Mouse (Mus musculus): ENCODE measurements around the gene Ufm1.
A peak's percentile ranks its signal among the peaks of the same experiment; 100 is the strongest.

The Ufm1 gene

DNA sequence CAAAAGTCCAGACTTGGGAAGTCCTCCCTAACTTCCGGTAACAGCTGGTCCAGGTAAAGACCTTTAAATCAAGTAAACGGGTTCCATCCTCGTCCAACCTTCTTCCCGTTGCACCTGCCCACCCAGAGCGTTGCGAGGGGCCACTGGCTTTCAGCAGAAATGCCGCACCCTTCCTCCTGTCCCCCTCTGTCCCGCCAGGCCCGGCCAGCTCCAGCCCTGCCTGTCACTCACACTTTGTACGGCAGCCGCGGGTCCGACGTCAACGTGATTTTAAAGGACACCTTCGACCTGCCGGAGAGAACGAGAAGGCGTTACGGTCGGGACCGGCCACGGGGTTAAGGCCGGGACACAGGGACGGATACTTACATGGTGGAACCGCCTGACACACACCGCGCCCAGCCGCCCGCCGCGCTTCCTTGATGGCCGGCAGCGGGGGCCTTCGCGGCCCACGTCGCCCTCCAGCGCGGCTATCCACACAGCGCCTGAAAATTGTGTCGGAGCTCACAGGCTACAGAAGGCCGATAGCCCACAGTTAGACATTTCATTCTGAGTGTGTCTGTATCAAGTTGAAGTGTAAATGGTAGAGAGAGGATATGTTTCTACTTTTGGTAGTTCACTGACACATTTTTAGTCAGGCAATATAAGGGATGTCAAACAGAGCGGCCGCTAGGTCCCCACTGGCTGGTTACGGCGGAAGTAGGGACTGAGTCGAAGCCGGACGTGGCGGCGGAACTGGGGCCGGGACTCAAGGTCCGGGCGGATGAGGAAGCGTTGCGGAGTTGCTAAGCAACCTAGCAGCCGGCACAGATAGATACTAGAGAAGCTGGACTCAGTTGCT is at the start of gene Ufm1:
Gene Ufm1 (minus strand): TSS at position 448 of the 838 bp plus-strand sequence.
- DNase-seq = peak; percentile 92 to 96

DNA sequence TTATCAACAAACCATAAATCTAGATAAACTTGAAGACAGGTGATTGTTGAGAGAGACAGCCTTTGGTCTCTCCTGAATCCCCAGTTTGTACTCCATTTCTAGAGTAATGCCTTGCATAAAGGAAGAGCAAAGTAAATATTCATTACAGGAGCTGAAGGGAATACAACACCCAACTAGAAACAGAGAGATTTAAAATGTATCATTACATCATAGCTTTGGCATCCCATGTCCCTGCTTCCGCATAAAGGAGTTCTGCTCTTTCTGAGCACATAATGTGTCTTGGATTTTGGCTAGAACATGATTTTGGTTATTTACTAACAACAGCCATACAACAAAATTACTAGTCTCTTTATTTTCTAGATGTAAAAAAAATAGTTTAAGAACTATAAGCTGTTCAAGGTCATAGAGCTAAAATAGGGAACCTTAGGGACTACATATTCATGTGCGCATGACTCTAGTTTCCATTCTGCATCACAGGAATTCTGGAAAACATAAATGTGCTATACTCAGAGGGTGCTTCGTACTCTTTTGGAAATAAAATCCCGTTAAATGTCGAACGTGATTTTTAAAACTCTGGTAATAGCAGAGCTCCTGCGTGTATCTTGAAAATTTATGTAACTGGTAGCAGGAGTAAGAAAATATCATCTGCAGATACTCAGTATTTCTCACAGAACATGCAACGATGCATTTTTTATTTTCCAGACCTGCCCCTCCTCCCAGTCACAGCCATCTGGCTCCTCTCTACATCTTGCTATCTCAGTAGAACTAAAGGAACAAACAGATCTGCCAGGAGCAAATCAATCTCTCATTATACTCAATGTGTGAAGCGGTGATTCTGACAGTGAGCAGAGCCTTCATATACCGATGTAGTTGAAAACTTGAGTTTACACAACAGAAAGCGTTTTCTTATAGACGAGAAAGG is 27.2 kb upstream of the Ufm1 start:
- no peak for DNase-seq

DNA sequence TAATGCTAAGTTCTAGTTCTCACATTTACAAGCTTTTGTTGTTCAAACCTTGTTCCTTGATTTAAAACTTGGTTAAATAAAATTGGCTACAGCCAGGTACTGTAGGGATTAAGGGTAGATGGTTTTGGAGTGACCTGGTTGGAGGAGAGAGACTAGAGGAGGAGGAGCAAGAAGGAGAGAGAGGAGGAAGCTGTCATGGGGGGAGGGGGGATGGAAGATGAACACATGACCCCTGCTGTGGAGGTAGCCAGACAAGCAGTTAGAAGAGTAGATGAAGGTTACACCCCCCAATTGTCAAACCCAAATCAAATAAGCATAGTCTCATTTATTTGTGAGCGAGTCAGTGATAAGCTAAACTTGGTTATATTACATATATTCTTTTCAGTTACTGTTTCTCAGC is 8.0 kb upstream of the Ufm1 start:
- DNase-seq = no peak

DNA sequence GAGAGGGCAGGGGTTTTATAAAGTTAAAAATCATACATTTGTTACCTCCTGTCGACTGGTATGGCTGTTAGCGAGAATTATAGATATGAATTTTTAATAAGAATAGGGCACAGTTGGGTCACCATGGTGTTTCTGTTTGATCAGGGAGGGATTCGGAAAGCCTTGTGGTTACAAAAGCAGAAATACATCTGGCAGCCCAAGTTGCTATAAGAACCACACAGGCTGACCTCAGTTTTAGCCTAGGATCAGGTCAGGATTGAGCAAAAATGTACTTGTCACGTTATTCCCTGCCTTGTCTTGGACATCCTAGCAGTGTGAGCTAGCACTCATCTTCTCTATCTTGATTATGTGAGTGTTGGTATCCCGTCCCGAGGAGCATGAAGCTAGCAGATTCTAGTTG is 6.9 kb upstream of the Ufm1 start:
- DNase-seq = no peak

DNA sequence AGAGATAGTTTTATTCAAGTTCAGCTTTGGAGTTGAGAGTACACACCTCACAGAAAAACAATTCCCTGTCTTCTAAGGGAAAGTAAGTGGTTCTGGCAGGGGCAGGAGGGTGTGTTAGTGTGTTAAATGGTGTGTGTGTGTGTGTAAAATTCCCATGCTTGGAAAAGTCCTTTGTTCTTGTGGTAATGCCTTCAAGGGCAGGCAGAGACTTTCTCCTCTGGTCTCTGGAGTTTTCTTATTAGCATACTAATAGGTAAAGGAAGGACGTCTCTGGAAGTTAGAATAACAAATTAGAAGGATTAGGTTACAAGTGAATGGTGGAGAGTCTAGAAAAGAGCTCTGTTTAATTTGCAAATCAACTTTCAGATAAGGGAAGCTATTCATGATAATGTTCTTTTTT is 5.6 kb upstream of the Ufm1 start:
- DNase-seq = no peak

DNA sequence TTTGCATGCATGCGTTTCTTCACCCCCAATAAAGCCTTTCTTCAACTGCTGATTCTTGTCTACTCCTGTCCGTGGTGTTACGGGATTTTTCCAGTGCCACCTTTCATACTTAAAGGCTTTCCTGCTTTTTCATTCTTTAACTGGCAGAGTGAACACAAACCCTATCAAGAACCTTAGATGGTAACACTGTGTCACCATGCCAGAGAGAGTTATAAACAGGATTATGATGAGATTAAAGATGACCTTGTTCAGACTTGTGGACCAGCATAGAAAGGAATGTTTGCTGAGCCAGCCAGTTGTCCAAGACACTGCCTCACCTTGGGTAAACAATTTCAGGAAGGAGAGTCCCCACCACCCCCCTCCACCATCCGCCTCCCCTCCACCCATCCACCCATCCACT is 4.6 kb upstream of the Ufm1 start:
- no peak for DNase-seq

DNA sequence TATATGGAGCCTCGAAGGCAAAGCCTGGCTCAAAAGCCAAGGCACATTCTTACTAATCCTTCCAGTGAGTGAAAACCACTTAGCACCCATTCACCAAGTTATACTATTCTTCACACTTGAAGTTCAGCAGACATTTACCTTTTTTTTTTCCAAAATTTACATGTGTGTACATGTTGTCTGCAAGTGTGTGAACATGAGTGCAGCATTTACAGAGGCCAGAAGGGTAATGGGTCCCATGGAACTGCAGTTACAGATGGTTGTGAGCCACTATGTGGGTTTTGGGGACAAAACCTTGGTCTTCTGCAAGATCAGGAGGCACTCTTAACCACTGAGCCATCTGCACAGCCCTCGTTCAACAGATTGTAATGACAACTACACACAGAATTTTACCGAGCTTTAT is 8.8 kb downstream of the Ufm1 start:
- DNase-seq = no peak

DNA sequence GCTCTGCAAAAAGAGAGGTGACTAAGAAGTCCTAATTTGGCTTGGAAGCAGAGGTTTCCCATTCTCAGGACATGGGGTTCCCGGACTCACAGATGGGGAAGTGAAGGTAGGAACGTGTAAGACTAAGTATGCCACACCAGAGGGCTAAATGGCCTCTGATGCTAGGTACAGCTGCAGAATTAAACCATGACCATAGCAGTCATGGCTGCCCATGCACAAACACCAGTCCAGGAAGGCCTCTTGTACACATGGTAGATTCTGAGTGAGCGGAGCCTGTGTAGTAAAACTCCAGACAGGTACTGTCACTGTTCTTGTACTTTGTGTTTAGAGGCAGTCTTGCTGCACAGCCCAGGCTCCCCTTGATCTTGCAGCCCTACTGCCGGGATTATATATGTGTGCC is 9.4 kb downstream of the Ufm1 start:
- DNase-seq = no peak

DNA sequence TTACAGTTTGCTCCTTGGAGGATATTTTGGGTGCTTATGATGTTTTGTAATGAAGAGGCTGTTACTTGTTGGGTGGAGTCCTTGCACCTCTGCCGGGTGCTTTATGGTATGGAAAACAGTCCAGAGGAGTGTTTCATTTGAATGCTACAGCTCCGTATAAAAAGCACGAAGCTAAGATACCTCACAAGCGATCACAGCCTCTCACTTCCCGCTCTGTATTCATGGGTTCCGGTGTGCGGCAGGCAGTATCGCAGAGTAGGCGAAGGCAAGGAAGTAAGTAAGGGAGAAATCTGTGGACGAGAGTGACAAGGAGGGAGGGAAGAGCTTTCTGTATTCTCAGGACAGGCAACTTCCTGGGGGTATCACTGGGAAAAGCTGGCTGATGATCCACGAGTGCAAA is 15.4 kb downstream of the Ufm1 start:
- no peak for DNase-seq

DNA sequence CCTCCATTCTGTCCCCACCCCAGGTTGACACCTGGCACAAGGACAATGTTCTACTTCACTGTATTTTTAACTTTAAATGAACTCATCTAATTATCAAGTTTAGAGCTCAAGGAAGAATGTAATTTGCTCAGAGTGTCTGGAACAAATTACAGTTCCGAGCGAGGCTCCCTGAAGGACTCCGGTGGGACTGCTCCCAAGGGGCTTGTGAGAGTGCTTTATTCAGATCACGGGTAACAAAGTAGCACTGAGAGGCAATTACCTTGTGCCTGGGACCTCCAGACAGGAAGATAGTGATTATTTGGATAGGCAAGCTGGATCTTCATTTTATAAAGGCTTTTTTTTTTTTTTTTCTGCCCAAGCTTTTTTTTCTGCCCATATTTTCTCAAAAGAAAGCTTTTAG is 15.9 kb downstream of the Ufm1 start:
- no peak for DNase-seq

DNA sequence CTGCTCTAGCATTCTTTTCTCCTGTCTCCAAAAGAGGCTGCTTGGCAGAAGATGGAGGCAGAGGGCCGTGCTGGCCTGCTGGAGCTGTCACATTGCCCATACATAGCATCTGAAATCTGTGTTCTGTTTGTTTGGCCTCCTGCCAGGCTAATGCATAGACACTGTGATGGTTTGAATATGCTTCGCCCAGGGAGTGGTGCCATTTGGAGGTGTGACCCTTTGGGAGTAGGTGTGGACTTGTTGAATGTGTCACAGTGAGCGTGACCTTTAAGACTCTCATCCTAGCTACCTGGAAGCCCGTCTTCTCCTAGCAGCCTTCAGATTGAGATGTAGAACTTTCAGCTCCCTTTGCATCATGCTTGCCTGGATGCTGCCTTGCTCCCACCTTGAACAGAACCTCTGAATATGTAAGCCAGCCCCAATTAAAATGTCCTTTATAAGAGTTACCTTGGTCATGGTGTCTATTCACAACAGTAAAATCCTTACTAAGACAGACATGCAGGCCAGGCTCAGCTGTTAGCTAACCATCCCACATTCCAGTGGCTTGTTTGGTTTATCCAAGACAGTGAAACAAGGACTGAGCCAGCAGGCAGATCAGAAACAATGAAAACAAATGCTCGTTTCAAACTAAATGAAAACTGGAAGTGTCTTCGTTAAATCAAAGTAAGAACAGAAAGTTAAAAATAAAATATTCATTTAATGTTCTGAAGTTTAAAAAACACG is 17.3 kb downstream of the Ufm1 start:
- DNase-seq = no peak

DNA sequence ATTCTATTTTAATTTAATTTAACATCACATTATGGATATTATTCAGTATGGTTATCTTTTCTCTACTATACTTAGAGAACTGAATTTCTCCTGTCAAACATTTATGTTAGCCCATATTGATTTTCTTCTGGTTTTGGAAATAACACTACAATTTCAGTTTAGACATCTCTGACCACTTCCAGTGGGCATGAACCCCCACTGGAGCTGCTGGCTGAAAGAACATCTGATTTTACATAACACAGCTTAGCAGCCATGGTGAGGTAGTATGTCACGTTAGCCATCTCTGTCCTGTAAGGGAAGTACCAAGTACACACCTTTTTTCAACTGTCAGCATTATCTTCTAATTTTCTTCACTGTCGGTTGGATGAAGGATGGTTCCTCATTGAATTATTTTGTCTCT is 18.8 kb downstream of the Ufm1 start, which contains the start of gene Gm10985:
Gene Gm10985 (plus strand): TSS at position 301 of the 400 bp plus-strand sequence.
- DNase-seq = no peak

DNA sequence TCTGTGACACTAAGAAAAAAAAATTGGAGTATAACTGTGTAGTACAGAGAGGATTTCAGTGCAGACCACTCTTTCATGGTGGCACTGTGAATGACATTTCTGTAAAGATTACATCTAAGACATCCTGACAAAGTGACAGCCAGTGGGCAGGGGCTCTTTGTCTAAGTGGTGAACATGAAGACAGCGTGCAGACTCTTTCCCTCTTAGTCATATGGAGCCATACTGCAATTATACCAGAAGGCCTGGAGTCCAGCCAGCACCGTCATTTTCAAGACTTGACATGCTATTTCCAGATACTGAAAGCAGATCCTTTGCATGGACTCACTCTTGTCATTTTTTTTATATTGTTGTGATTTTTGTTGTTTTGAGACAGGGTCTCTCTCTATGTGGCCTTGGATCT is 29.4 kb downstream of the Ufm1 start:
- no peak for DNase-seq

DNA sequence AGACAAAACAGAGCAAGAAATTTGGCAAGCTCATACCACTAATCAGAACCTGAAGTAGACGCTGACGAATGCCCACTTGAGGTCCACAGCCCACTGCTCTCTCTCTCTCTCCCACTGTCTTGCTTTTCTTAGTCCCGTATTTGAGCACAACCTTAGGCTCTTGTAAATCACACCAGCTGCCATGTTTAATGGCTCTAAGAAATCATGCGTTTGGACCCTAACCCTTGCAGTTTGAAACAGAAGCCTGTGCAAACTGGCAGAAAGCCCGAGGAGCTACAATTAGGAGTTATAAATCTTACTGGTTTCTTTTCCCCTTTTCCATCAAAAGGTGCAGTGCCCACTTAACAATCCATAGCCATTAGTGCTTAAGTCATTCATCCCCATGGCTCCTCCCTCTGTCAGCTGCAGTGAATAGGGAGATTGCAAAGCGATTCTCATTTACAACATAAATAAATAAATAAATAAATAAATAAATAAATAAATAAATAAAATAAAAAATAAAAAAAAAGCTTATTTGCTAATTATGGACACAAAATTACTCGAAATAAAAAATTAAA is 50.1 kb downstream of the Ufm1 start:
- DNase-seq = no peak
